Mouse (Mus musculus) MEL (cell line): ENCODE results near the gene Eif2s2. TPM values are rescaled to one million over a fixed set of nuclear protein-coding genes. Genes with fewer than 3 reads are reported as not detected.
A peak's percentile ranks its signal among the peaks of the same experiment; 100 is the strongest.

ENCODE experiments used
- DNase-seq: peaks from one replicate; pipeline ENCODE4 v3.0.0; 2011; ENCODE audit warnings: low read depth, low spot score
- H3K27ac ChIP-seq: 2 replicates; pipeline ENCODE4 v1.5.1; 2012; ENCODE audit warnings: low read depth, mild to moderate bottlenecking, control low read depth, low read length, moderate library complexity; ENCODE audit not compliant: control insufficient read depth
- H3K27me3 ChIP-seq, 2 experiments: fragments of 150-350 bp in 1 of 2; sonication (generic) in 1 of 2; 2 replicates each; pipeline ENCODE4 v1.6.1; 2012; ENCODE audit warnings: low read length in 2 of 2, mild to moderate bottlenecking in 2 of 2, improper control_type of control experiment in 1 of 2, moderate library complexity in 1 of 2; ENCODE audit not compliant: insufficient read depth in 2 of 2, control insufficient read depth in 1 of 2
- H3K36me3 ChIP-seq, 2 experiments: 2 replicates each; pipeline ENCODE4 v1.6.1; 2012 to 2014; ENCODE audit warnings: low read length in 2 of 2, improper control_type of control experiment in 1 of 2, inconsistent platforms in 1 of 2, mild to moderate bottlenecking in 1 of 2; ENCODE audit not compliant: insufficient read depth in 2 of 2, control insufficient read depth in 1 of 2
- H3K4me1 ChIP-seq, 2 experiments: fragments of 150-350 bp in 1 of 2; sonication (generic) in 1 of 2; 2 replicates each; pipeline ENCODE4 v1.6.1; 2012; ENCODE audit warnings: low read length in 2 of 2, improper control_type of control experiment in 1 of 2, mild to moderate bottlenecking in 1 of 2; ENCODE audit not compliant: insufficient read depth in 2 of 2, control insufficient read depth in 1 of 2
- H3K4me3 ChIP-seq, 2 experiments: fragments of 150-350 bp in 1 of 2; sonication (generic) in 1 of 2; 2 replicates each; pipeline ENCODE4 v1.5.1; 2012; ENCODE audit warnings: low read depth in 2 of 2, low read length in 2 of 2, mild to moderate bottlenecking in 2 of 2, moderate library complexity in 2 of 2, control low read depth in 1 of 2, improper control_type of control experiment in 1 of 2; ENCODE audit not compliant: control insufficient read depth in 1 of 2, insufficient read depth in 1 of 2
- H3K79me2 ChIP-seq: 2 replicates; pipeline ENCODE4 v1.6.1; 2012; ENCODE audit warnings: mild to moderate bottlenecking, low read length, moderate library complexity; ENCODE audit not compliant: control insufficient read depth, poor library complexity, insufficient read depth
- H3K9ac ChIP-seq: 2 replicates; pipeline ENCODE4 v1.6.1; 2012; ENCODE audit warnings: low read depth, mild to moderate bottlenecking, control low read depth, low read length, moderate library complexity; ENCODE audit not compliant: control insufficient read depth, poor library complexity, severe bottlenecking
- H3K9me3 ChIP-seq: fragments of 150-350 bp; sonication (generic); replicated peaks from 2 replicates; pipeline ENCODE4 v1.6.1; 2012; ENCODE audit warnings: mild to moderate bottlenecking, low read length, improper control_type of control experiment, moderate library complexity; ENCODE audit not compliant: insufficient read depth
- BHLHE40 ChIP-seq: IDR thresholded peaks from 2 replicates; pipeline ENCODE4 v1.6.1; 2012; ENCODE audit warnings: low read depth, mild to moderate bottlenecking, inconsistent platforms, low read length, improper control_type of control experiment, borderline replicate concordance
- CTCF ChIP-seq, 3 experiments: IDR thresholded peaks in 2 of 3; conservative IDR thresholded peaks in 1 of 3; 2 replicates each; pipeline ENCODE4 v1.5.1; 2011 to 2012; ENCODE audit warnings: low read length in 3 of 3, low read depth in 2 of 3, mild to moderate bottlenecking in 2 of 3, improper control_type of control experiment in 1 of 3, inconsistent platforms in 1 of 3, mixed read lengths in 1 of 3, moderate library complexity in 1 of 3; ENCODE audit not compliant: control insufficient read depth in 1 of 3, insufficient read depth in 1 of 3, poor library complexity in 1 of 3, severe bottlenecking in 1 of 3
- E2F4 ChIP-seq: IDR thresholded peaks from 2 replicates; pipeline ENCODE4 v1.6.1; 2011; ENCODE audit warnings: low read depth, low read length, improper control_type of control experiment, borderline replicate concordance
- ELF1 ChIP-seq: IDR thresholded peaks from 2 replicates; pipeline ENCODE4 v1.6.1; 2014; ENCODE audit warnings: low read depth, mild to moderate bottlenecking, inconsistent platforms, low read length, improper control_type of control experiment, moderate library complexity
- GATA1 ChIP-seq: IDR thresholded peaks from 2 replicates; pipeline ENCODE4 v1.6.1; 2011; ENCODE audit warnings: low read depth, low read length, improper control_type of control experiment
- HCFC1 ChIP-seq: IDR thresholded peaks from 2 replicates; pipeline ENCODE4 v1.6.1; 2012; ENCODE audit warnings: low read depth, mild to moderate bottlenecking, inconsistent platforms, low read length, improper control_type of control experiment, moderate library complexity
- KAT2A ChIP-seq: conservative IDR thresholded peaks from 2 replicates; pipeline ENCODE4 v1.6.1; 2012; ENCODE audit warnings: low read depth, low read length, improper control_type of control experiment, inconsistent platforms
- MAFK ChIP-seq: IDR thresholded peaks from 2 replicates; pipeline ENCODE4 v1.6.1; 2011; ENCODE audit warnings: low read depth, mild to moderate bottlenecking, low read length, improper control_type of control experiment, borderline replicate concordance
- MAX ChIP-seq: IDR thresholded peaks from 2 replicates; pipeline ENCODE4 v1.6.1; 2011; ENCODE audit warnings: low read length, improper control_type of control experiment
- MEF2A ChIP-seq: IDR thresholded peaks from 2 replicates; pipeline ENCODE4 v1.6.1; 2014; ENCODE audit warnings: low read depth, mild to moderate bottlenecking, inconsistent platforms, low read length, improper control_type of control experiment; ENCODE audit not compliant: poor library complexity, insufficient replicate concordance, severe bottlenecking; ENCODE audit errors: extremely low read depth
- MXI1 ChIP-seq: IDR thresholded peaks from 2 replicates; pipeline ENCODE4 v1.6.1; 2011; ENCODE audit warnings: mild to moderate bottlenecking, low read depth, low read length, improper control_type of control experiment
- MYB ChIP-seq: IDR thresholded peaks from 2 replicates; pipeline ENCODE4 v1.6.1; 2011; ENCODE audit warnings: mild to moderate bottlenecking, low read depth, low read length, improper control_type of control experiment
- MYC ChIP-seq: IDR thresholded peaks from 2 replicates; pipeline ENCODE4 v1.6.1; 2011; ENCODE audit warnings: low read depth, mild to moderate bottlenecking, low read length, improper control_type of control experiment, moderate library complexity
- NRF1 ChIP-seq: IDR thresholded peaks from 2 replicates; pipeline ENCODE4 v1.6.1; 2014; ENCODE audit warnings: low read depth, mild to moderate bottlenecking, inconsistent platforms, low read length, improper control_type of control experiment, moderate library complexity; ENCODE audit not compliant: poor library complexity, insufficient read depth, severe bottlenecking
- POLR2A ChIP-seq, 2 experiments: IDR thresholded peaks; 2 replicates each; pipeline ENCODE4 v1.6.1; 2011 to 2012; ENCODE audit warnings: low read length in 2 of 2, mild to moderate bottlenecking in 2 of 2, control low read depth in 1 of 2, improper control_type of control experiment in 1 of 2, low read depth in 1 of 2, moderate library complexity in 1 of 2; ENCODE audit not compliant: control insufficient read depth in 1 of 2, insufficient read depth in 1 of 2, poor library complexity in 1 of 2
- POLR2AphosphoS2 ChIP-seq: IDR thresholded peaks from 2 replicates; pipeline ENCODE4 v1.6.1; 2011; ENCODE audit warnings: low read length, improper control_type of control experiment
- RAD21 ChIP-seq: IDR thresholded peaks from 2 replicates; pipeline ENCODE4 v1.6.1; 2011; ENCODE audit warnings: mild to moderate bottlenecking, low read depth, low read length, improper control_type of control experiment
- RCOR1 ChIP-seq: IDR thresholded peaks from 2 replicates; pipeline ENCODE4 v1.6.1; 2012; ENCODE audit warnings: low read depth, mild to moderate bottlenecking, inconsistent platforms, low read length, improper control_type of control experiment
- SIN3A ChIP-seq: IDR thresholded peaks from 2 replicates; pipeline ENCODE4 v1.6.1; 2012; ENCODE audit warnings: low read length, improper control_type of control experiment, inconsistent platforms
- SMC3 ChIP-seq: IDR thresholded peaks from 2 replicates; pipeline ENCODE4 v1.6.1; 2011; ENCODE audit warnings: low read depth, low read length, improper control_type of control experiment
- TAL1 ChIP-seq: IDR thresholded peaks from 2 replicates; pipeline ENCODE4 v1.6.1; 2012; ENCODE audit warnings: mild to moderate bottlenecking, inconsistent platforms, low read length, moderate library complexity, mixed read lengths
- TBP ChIP-seq: IDR thresholded peaks from 2 replicates; pipeline ENCODE4 v1.8.0; 2011; ENCODE audit warnings: low read depth, low read length, improper control_type of control experiment
- USF2 ChIP-seq, 2 experiments: IDR thresholded peaks; 2 replicates each; pipeline ENCODE4 v1.6.1; 2011 to 2012; ENCODE audit warnings: improper control_type of control experiment in 2 of 2, low read length in 2 of 2, borderline replicate concordance in 1 of 2, inconsistent platforms in 1 of 2, low read depth in 1 of 2, mild to moderate bottlenecking in 1 of 2; ENCODE audit not compliant: insufficient read depth in 1 of 2
- ZKSCAN1 ChIP-seq: IDR thresholded peaks from 2 replicates; pipeline ENCODE4 v1.6.1; 2012; ENCODE audit warnings: low read depth, mild to moderate bottlenecking, inconsistent platforms, low read length, improper control_type of control experiment, moderate library complexity
- ZMIZ1 ChIP-seq: IDR thresholded peaks from 2 replicates; pipeline ENCODE4 v1.6.1; 2012; ENCODE audit warnings: low read depth, mild to moderate bottlenecking, inconsistent platforms, low read length, improper control_type of control experiment, moderate library complexity
- ZNF384 ChIP-seq: IDR thresholded peaks from 2 replicates; pipeline ENCODE4 v1.6.1; 2012; ENCODE audit warnings: low read depth, mild to moderate bottlenecking, inconsistent platforms, low read length, improper control_type of control experiment
- polyA plus RNA-seq, 2 experiments: library from polyadenylated mRNA; stranded (reverse) in 1 of 2; unstranded in 1 of 2; fragments of >175 nt in 1 of 2; fragments of >200 nt in 1 of 2; gene quantifications; 2 replicates each; pipeline versions ENCODE4 v1.2.1 to v1.2.4; 2012; ENCODE audit warnings: low replicate concordance in 2 of 2, low read depth in 1 of 2; ENCODE audit not compliant: insufficient read length in 2 of 2, insufficient read depth in 1 of 2, missing spikeins in 1 of 2
- total RNA-seq: library from RNA; depleted of rRNA; stranded (reverse); fragments of 300-350 nt; gene quantifications from 2 replicates; pipeline ENCODE4 v1.2.3, GENCODE M21; 2012

Eif2s2 gene
- total and polyA plus RNA-seq, 3 experiments = 105 to 274 (median 172) TPM

DNA sequence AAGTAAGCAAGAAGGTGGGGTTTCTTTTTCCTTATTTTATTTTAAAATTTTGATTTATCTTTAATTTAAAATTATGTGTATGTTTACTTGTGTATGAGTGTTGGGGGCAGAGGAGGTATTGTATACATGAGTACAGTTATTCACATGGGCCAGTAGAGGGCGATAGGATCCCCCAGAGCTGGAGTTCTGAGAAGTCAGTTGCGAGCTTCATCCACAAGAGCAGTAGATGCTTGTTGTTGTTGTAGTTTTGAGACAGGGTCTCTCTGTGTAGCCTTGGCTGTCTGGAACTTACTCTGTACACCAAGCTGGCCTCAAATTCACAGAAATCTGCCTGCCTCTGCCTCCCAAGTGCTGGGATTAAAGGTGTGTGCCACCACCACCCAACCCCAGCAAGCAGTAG is 23.8 kb upstream of the Eif2s2 start (continued):
- no peak for TF ChIP-seq MEF2A
- TF ChIP-seq ZMIZ1 = no peak
- TF ChIP-seq BHLHE40 = no peak
- TF ChIP-seq E2F4 = no peak
- no peak for TF ChIP-seq MAFK
- no peak for TF ChIP-seq SIN3A
- no peak for TF ChIP-seq KAT2A
- TF ChIP-seq TBP = no peak
- peak; percentile 60 for TF ChIP-seq SMC3
- no peak for TF ChIP-seq ZNF384
- no peak for TF ChIP-seq POLR2AphosphoS2
- TF ChIP-seq TAL1 = no peak
- no peak for TF ChIP-seq ZKSCAN1
- TF ChIP-seq MYC = no peak
- no peak for TF ChIP-seq USF2 (IDR thresholded peaks at IDR 0.05; ENCODE audit: borderline replicate concordance in 1 of 2, insufficient read depth in 1 of 2, low read depth in 1 of 2, low read length in 2 of 2)
- no peak for TF ChIP-seq MXI1
- no peak for TF ChIP-seq NRF1
- TF ChIP-seq MYB = no peak

DNA sequence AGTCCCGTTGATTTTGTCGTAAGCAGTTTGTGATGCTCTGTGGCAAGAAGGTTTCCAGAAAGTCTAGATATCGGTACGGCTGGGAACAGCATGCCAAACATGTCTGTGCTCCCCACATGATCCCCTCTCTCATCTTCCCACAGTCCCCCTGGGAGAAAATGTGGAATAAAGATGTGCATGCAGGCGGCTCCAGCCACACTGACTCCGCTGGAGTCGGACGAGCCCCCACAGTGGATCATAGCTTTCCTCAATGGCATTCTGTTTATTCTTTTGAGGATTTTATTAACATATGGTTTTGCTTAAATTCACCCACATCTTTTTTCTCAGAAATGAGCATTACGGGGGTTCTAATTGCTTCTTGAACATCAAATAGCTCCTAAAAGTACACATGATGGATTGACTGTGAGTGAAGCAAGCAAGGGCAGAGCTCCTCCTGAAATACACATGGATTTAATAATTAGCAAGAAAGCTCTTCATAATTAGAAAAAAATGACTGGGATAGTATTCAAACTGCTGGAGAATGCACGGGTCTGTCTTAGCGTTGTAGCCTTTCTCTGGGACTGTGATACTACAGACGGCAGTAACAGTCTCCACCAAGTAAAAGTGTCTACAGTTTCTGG is 23.3 kb upstream of the Eif2s2 start:
- Histone ChIP-seq H3K36me3 (no peaks in the 10 kb centered on the region), H3K9ac (no peak overlapping the region), H3K9me3 (no peaks in the 10 kb centered on the region), H3K79me2 (no peaks in the 10 kb centered on the region), H3K27ac (no peak overlapping the region)
- no peak for DNase-seq
- TF ChIP-seq ZNF384 (no peak), BHLHE40 (no peak), GATA1 (no peak), CTCF (IDR thresholded peaks at IDR 0.05 in 2 of 3, conservative IDR thresholded peaks at IDR 0.05 in 1 of 3; ENCODE audit: control insufficient read depth in 1 of 3, insufficient read depth in 1 of 3, low read depth in 2 of 3, low read length in 3 of 3, poor library complexity in 1 of 3, severe bottlenecking in 1 of 3) (no peak), MEF2A (no peak), ZKSCAN1 (no peak), MAX (no peak), RCOR1 (no peak), E2F4 (no peak), SIN3A (no peak), ELF1 (no peak), POLR2A (IDR thresholded peaks at IDR 0.05; ENCODE audit: control insufficient read depth in 1 of 2, insufficient read depth in 1 of 2, low read depth in 1 of 2, low read length in 2 of 2, poor library complexity in 1 of 2) (no peak), MYB (no peak), RAD21 (no peak), HCFC1 (no peak), MYC (no peak)
- TF ChIP-seq, all 39 proteins: peak for 0
- Histone ChIP-seq H3K4me3 (no peak overlapping the region), H3K27me3 (peaks cover 7 to 12% of the 10 kb centered on the region in 2 experiments), H3K4me1 (no peaks in the 10 kb centered on the region; a peak in 1 of 4 replicates)
